In the genomic region with DNA sequence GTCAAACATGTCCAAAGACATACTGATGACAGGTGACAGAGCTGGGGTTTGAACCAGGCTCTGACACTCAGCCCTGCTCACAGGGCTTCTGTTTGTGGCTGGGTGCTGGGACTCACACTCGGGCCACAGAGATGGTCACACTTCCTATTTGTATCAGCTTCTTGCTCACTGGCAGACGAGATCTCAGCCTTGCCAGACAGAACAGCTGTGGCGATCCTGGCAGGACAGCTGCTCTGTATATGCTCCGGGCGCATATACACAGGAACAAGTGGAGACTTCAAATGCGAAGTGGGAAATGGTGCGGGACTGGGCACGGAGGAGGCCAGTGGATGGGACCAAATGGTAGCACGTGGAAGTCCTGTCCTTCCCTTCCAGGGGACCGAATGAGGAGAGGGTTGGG, we compare ENCODE assay signal across 30 mouse cellular contexts. TPM values are rescaled to one million over a fixed set of nuclear protein-coding genes. Genes with fewer than 3 reads are reported as not detected.
DNase-seq lines count a peak whose midpoint lies in the region; ATAC-seq and TF ChIP-seq lines count a peak whose summit lies in the region.
"Had no signal": no experiment of that assay in that cellular context is flagged by ENCODE, and none has a peak within 500 bp of the region (broad histone marks: within the 10 kb centered on the region; RNA-seq: fewer than 3 reads in every experiment).

No protein-coding gene starts in this region.

- no peak for DNase-seq in forebrain, embryonic 10.5 days (ENCODE audit: extremely low spot score, low spot score)
- DNase-seq in lung, postnatal 10 days, result no peak
- peak; percentile 62 for DNase-seq in embryonic facial prominence, embryonic 14.5 days (ENCODE audit: low spot score)
- DNase-seq in heart, adult 2 months, result no peak
- DNase-seq: adrenal gland, adult 8-10 months; adrenal gland, postnatal 25 days; cerebellum, adult 18-20 months; cerebellum, adult 9-10 months; cerebellum, postnatal 14 days; gastrocnemius, postnatal 25 days; heart, adult 18-20 months; heart, postnatal 14 days; heart, postnatal 4 days had no signal

- ATAC-seq in forebrain, embryonic 15.5 days (replicated peaks), result no peak
- no peak for ATAC-seq in hindbrain, embryonic 13.5 days (ENCODE audit: low FRiP score)
- ATAC-seq in hindbrain, embryonic 16.5 days, result no peak
- peak; percentile 28; the same call in 1 of the 2 replicates for ATAC-seq in lung, embryonic 16.5 days (ENCODE audit: low read depth)
- peak; percentile 37; the same call in 1 of the 2 replicates for ATAC-seq in embryonic facial prominence, embryonic 14.5 days (ENCODE audit: low read depth)
- ATAC-seq: activated CD4-positive, CD25-positive, alpha-beta regulatory T cell, adult 4 months; forebrain, embryonic 16.5 days; intestine, embryonic 15.5 days had no signal

- H3K27me3 ChIP-seq in forebrain, embryonic 10.5 days (ENCODE audit: poor library complexity, severe bottlenecking), result peaks cover 61% of the 10 kb centered on the region
- no peaks in the 10 kb centered on the region for H3K27me3 ChIP-seq in forebrain, embryonic 15.5 days
- H3K27me3 ChIP-seq in hindbrain, embryonic 13.5 days, result peaks cover 16% of the 10 kb centered on the region; the same call in 1 of the 2 replicates
- H3K27me3 ChIP-seq in hindbrain, embryonic 16.5 days (replicated peaks; ENCODE audit: control insufficient read depth, insufficient read depth, low read length), result peaks cover 2% of the 10 kb centered on the region; the same call in 1 of the 2 replicates
- no peaks in the 10 kb centered on the region for H3K27me3 ChIP-seq in lung, embryonic 16.5 days (ENCODE audit: control insufficient read depth, insufficient read depth, low read depth, low read length)
- no peaks in the 10 kb centered on the region for H3K27me3 ChIP-seq in embryonic facial prominence, embryonic 14.5 days (replicated peaks; ENCODE audit: control insufficient read depth, insufficient read depth, low read length)
- no peaks in the 10 kb centered on the region for H3K27me3 ChIP-seq in heart, adult 2 months (ENCODE audit: control insufficient read depth, insufficient read depth, low read length)
- H3K27me3 ChIP-seq: embryonic facial prominence, embryonic 12.5 days; intestine, embryonic 15.5 days had no signal

- no peak overlapping the region for H3K4me2 ChIP-seq in forebrain, embryonic 15.5 days (replicated peaks)
- H3K4me2 ChIP-seq in hindbrain, embryonic 13.5 days, result no peak overlapping the region
- H3K4me2 ChIP-seq in hindbrain, embryonic 16.5 days (ENCODE audit: low read length), result no peak overlapping the region
- H3K4me2 ChIP-seq in lung, embryonic 16.5 days (ENCODE audit: low read depth, low read length), result no peak overlapping the region
- H3K4me2 ChIP-seq in embryonic facial prominence, embryonic 14.5 days (ENCODE audit: low read depth, low read length), result no peak overlapping the region
- H3K4me2 ChIP-seq: embryonic facial prominence, embryonic 12.5 days; heart, embryonic 13.5 days; hindbrain, embryonic 15.5 days; intestine, embryonic 15.5 days had no signal

- no peak for TF ChIP-seq EP300 in heart, adult 2 months (IDR thresholded peaks at IDR 0.05; ENCODE audit: insufficient read depth, low read depth, low read length)

- no peaks in the 10 kb centered on the region for H3K79me2 ChIP-seq in heart, adult 2 months (replicated peaks; ENCODE audit: control insufficient read depth, insufficient read depth, low read length)

- H3K9ac ChIP-seq in forebrain, embryonic 15.5 days (replicated peaks), result no peak overlapping the region
- H3K9ac ChIP-seq in hindbrain, embryonic 13.5 days, result no peak overlapping the region
- H3K9ac ChIP-seq in hindbrain, embryonic 16.5 days (ENCODE audit: low read depth, low read length), result no peak overlapping the region
- H3K9ac ChIP-seq in lung, embryonic 16.5 days (ENCODE audit: low read length), result no peak overlapping the region
- no peak overlapping the region for H3K9ac ChIP-seq in embryonic facial prominence, embryonic 14.5 days (ENCODE audit: low read depth, low read length)
- no peak overlapping the region for H3K9ac ChIP-seq in heart, adult 2 months (ENCODE audit: low read depth, low read length)
- H3K9ac ChIP-seq: embryonic facial prominence, embryonic 12.5 days; heart, embryonic 13.5 days; hindbrain, embryonic 15.5 days; intestine, embryonic 15.5 days had no signal

- TF ChIP-seq POLR2A in heart, adult 2 months (IDR thresholded peaks at IDR 0.05; ENCODE audit: insufficient read depth, low read depth, low read length), result no peak

- H3K36me3 ChIP-seq in forebrain, embryonic 10.5 days (replicated peaks), result no peaks in the 10 kb centered on the region
- no peaks in the 10 kb centered on the region for H3K36me3 ChIP-seq in forebrain, embryonic 15.5 days
- H3K36me3 ChIP-seq in hindbrain, embryonic 13.5 days, result no peaks in the 10 kb centered on the region
- no peaks in the 10 kb centered on the region for H3K36me3 ChIP-seq in hindbrain, embryonic 16.5 days (ENCODE audit: control insufficient read depth, insufficient read depth, low read length)
- H3K36me3 ChIP-seq in lung, embryonic 16.5 days (ENCODE audit: control insufficient read depth, insufficient read depth, low read length), result no peaks in the 10 kb centered on the region
- H3K36me3 ChIP-seq in embryonic facial prominence, embryonic 14.5 days (ENCODE audit: control insufficient read depth, insufficient read depth, low read length), result no peaks in the 10 kb centered on the region
- no peaks in the 10 kb centered on the region for H3K36me3 ChIP-seq in heart, adult 2 months (ENCODE audit: control insufficient read depth, insufficient read depth, low read length)
- H3K36me3 ChIP-seq: embryonic facial prominence, embryonic 12.5 days; heart, embryonic 10.5 days; heart, embryonic 13.5 days; hindbrain, embryonic 15.5 days; intestine, embryonic 15.5 days had no signal

- peaks cover 45% of the 10 kb centered on the region for H3K4me1 ChIP-seq in forebrain, embryonic 10.5 days
- H3K4me1 ChIP-seq in forebrain, embryonic 15.5 days, result peaks cover 12% of the 10 kb centered on the region; the same call in 1 of the 2 replicates
- peaks cover 32% of the 10 kb centered on the region for H3K4me1 ChIP-seq in hindbrain, embryonic 13.5 days (replicated peaks)
- peaks cover 4% of the 10 kb centered on the region; the same call in 1 of the 2 replicates for H3K4me1 ChIP-seq in hindbrain, embryonic 16.5 days (ENCODE audit: control insufficient read depth, insufficient read depth, low read depth, low read length)
- H3K4me1 ChIP-seq in lung, embryonic 16.5 days (replicated peaks; ENCODE audit: control insufficient read depth, insufficient read depth, low read length), result peaks cover 4% of the 10 kb centered on the region; the same call in 1 of the 2 replicates
- H3K4me1 ChIP-seq in embryonic facial prominence, embryonic 14.5 days (ENCODE audit: control insufficient read depth, insufficient read depth, low read length), result no peaks in the 10 kb centered on the region
- no peaks in the 10 kb centered on the region for H3K4me1 ChIP-seq in heart, adult 2 months (ENCODE audit: control insufficient read depth, insufficient read depth, low read length)

- peak overlapping the region; percentile 35; the same call in 1 of the 2 replicates for H3K27ac ChIP-seq in forebrain, embryonic 10.5 days
- H3K27ac ChIP-seq in forebrain, embryonic 15.5 days (replicated peaks), result no peak overlapping the region
- peak overlapping the region; percentile 23; the same call in 1 of the 2 replicates for H3K27ac ChIP-seq in hindbrain, embryonic 13.5 days
- no peak overlapping the region for H3K27ac ChIP-seq in hindbrain, embryonic 16.5 days (ENCODE audit: low read depth, low read length)
- H3K27ac ChIP-seq in lung, embryonic 16.5 days (ENCODE audit: low read length), result no peak overlapping the region
- H3K27ac ChIP-seq in embryonic facial prominence, embryonic 14.5 days (replicated peaks; ENCODE audit: low read depth, low read length), result no peak overlapping the region
- no peak overlapping the region for H3K27ac ChIP-seq in heart, adult 2 months
- H3K27ac ChIP-seq: embryonic facial prominence, embryonic 12.5 days; heart, embryonic 10.5 days; heart, embryonic 13.5 days; hindbrain, embryonic 15.5 days; intestine, embryonic 15.5 days had no signal

- intact Hi-C loops in heart, adult 2 months (cut with DNase I), result no loop called here

- 71% methylated on average over 10 of the region's 10 CpGs for WGBS in forebrain, embryonic 10.5 days
- 64% methylated on average over 10 of the region's 10 CpGs for WGBS in forebrain, embryonic 15.5 days
- 59% methylated on average over 10 of the region's 10 CpGs for WGBS in hindbrain, embryonic 13.5 days
- WGBS in hindbrain, embryonic 16.5 days, result 59% methylated on average over 10 of the region's 10 CpGs
- 48% methylated on average over 10 of the region's 10 CpGs for WGBS in lung, embryonic 16.5 days
- WGBS in embryonic facial prominence, embryonic 14.5 days, result 50% methylated on average over 10 of the region's 10 CpGs
- WGBS in heart, adult 2 months, result 63% methylated on average over 10 of the region's 10 CpGs

- TF ChIP-seq CTCF in heart, adult 2 months (IDR thresholded peaks at IDR 0.05), result no peak

- no peaks in the 10 kb centered on the region for H3K9me3 ChIP-seq in forebrain, embryonic 10.5 days
- no peaks in the 10 kb centered on the region for H3K9me3 ChIP-seq in forebrain, embryonic 15.5 days
- H3K9me3 ChIP-seq in hindbrain, embryonic 13.5 days, result no peaks in the 10 kb centered on the region
- H3K9me3 ChIP-seq in hindbrain, embryonic 16.5 days (ENCODE audit: control insufficient read depth, low read length), result no peaks in the 10 kb centered on the region
- no peaks in the 10 kb centered on the region for H3K9me3 ChIP-seq in lung, embryonic 16.5 days (ENCODE audit: control insufficient read depth, low read length)
- H3K9me3 ChIP-seq in embryonic facial prominence, embryonic 14.5 days (ENCODE audit: control insufficient read depth, low read length), result no peaks in the 10 kb centered on the region
- H3K9me3 ChIP-seq: embryonic facial prominence, embryonic 12.5 days; heart, embryonic 10.5 days; heart, embryonic 13.5 days; hindbrain, embryonic 15.5 days; intestine, embryonic 15.5 days had no signal

- H3K4me3 ChIP-seq in forebrain, embryonic 10.5 days, result no peak overlapping the region
- no peak overlapping the region for H3K4me3 ChIP-seq in forebrain, embryonic 15.5 days
- no peak overlapping the region for H3K4me3 ChIP-seq in hindbrain, embryonic 13.5 days
- no peak overlapping the region for H3K4me3 ChIP-seq in hindbrain, embryonic 16.5 days (ENCODE audit: low read length)
- no peak overlapping the region for H3K4me3 ChIP-seq in lung, embryonic 16.5 days (ENCODE audit: low read length)
- no peak overlapping the region for H3K4me3 ChIP-seq in embryonic facial prominence, embryonic 14.5 days (ENCODE audit: low read depth, low read length)
- no peak overlapping the region for H3K4me3 ChIP-seq in heart, adult 2 months
- H3K4me3 ChIP-seq: embryonic facial prominence, embryonic 12.5 days; erythroblast, embryonic 14.5 days; heart, embryonic 10.5 days; heart, embryonic 13.5 days; hindbrain, embryonic 15.5 days; intestine, embryonic 15.5 days had no signal

RNA-seq across cellular contexts. Expression of gene 1700122O11Rik, which starts 25.5 kb away (rescaled TPM):
- polyA plus RNA-seq in forebrain, embryonic 10.5 days (2016; fragmentation: Nextera tagmentation; extraction: Ambion mirVana), result not detected in 2 replicates
- polyA plus RNA-seq in forebrain, embryonic 15.5 days (2015; fragmentation: Nextera tagmentation; extraction: Ambion mirVana), result not detected in 2 replicates
- not detected in 2 replicates for polyA plus RNA-seq in hindbrain, embryonic 13.5 days (2015; fragmentation: Nextera tagmentation; extraction: Ambion mirVana)
- polyA plus RNA-seq in hindbrain, embryonic 16.5 days (2015; fragmentation: Nextera tagmentation; extraction: Ambion mirVana), result not detected in 2 replicates
- polyA plus RNA-seq in lung, embryonic 16.5 days (2015; fragmentation: Nextera tagmentation; extraction: Ambion mirVana), result not detected in 2 replicates
- polyA plus RNA-seq in embryonic facial prominence, embryonic 14.5 days (2014; fragmentation: Nextera tagmentation; extraction: Ambion mirVana), result not detected in 2 replicates
- not detected for total RNA-seq in heart, adult 2 months (2021)
- not detected in 2 replicates for polyA plus RNA-seq in heart, adult 2 months (2012; rRNA removed)
- total RNA-seq: adrenal gland, postnatal 25 days; ES-E14; gastrocnemius, adult 8-10 months; gastrocnemius, postnatal 25 days; heart, adult 18-20 months; heart, postnatal 14 days; heart, postnatal 4 days had no signal
- polyA plus RNA-seq: activated CD4-positive, CD25-positive, alpha-beta regulatory T cell, adult 4 months; embryonic facial prominence, embryonic 12.5 days; erythroblast, embryonic 14.5 days; forebrain, embryonic 16.5 days; gonadal fat pad, adult 2 months; heart, embryonic 10.5 days; heart, embryonic 13.5 days; heart, embryonic 16.5 days; hindbrain, embryonic 11.5 days; hindbrain, embryonic 15.5 days; intestine, embryonic 15.5 days had no signal

Comparison
In these comparisons a context has a peak if more than half of its experiments do, and no peak if none do; other contexts are left out.
1. H3K27ac ChIP-seq: peak in forebrain, embryonic 10.5 days (single experiment) and hindbrain, embryonic 13.5 days (single experiment); none in forebrain, embryonic 15.5 days (single experiment), hindbrain, embryonic 16.5 days (single experiment), lung, embryonic 16.5 days (single experiment), embryonic facial prominence, embryonic 14.5 days (single experiment) and heart, adult 2 months (single experiment).
2. ATAC-seq: peak in lung, embryonic 16.5 days (single experiment) and embryonic facial prominence, embryonic 14.5 days (single experiment); none in forebrain, embryonic 15.5 days (single experiment), hindbrain, embryonic 13.5 days (single experiment) and hindbrain, embryonic 16.5 days (single experiment).